Mouse (Mus musculus): ENCODE results near the gene AC124502.3. TPM values are rescaled to one million over a fixed set of nuclear protein-coding genes. Genes with fewer than 3 reads are reported as not detected.
"Not testable (repeated sequence)": the region's sequence is repeated elsewhere in the genome, so short reads cannot be mapped to it uniquely, and the experiment has no call there.

Gene AC124502.3
- 4.0 and 4.4 TPM in 2 replicates for polyA plus RNA-seq (2016; fragmentation: Nextera tagmentation; extraction: Ambion mirVana)

DNA sequence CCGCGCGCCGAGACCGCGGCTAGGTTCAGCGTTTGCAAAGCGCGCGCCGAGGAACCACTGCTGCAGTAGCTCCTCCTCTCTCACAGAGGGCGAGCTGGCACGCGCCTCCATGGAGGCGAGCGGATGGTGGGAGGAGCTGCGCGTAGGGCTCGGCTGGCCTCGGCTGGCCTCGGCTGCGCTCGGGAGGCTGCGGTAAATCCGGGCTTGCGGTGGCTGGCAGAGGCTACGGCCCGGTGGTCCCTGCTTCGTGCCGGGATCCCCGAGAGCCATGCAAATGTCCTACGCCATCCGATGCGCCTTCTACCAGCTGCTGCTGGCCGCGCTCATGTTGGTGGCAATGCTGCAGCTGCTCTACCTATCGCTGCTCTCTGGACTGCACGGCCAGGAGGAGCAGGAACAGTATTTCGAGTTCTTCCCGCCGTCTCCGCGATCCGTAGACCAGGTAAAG lies at the start of gene AC124502.3, which contains the start of gene B4gat1:
Gene AC124502.3, plus strand, starts transcription at position 183 of the 448 bp plus-strand sequence.
Gene B4gat1, plus strand, starts transcription at position 118 of the 448 bp plus-strand sequence.
- Histone ChIP-seq H3K4me1 (peaks cover 38% of the 10 kb centered on the region), H3K27me3 (peaks cover 7% of the 10 kb centered on the region; the same call in 1 of the 2 replicates), H3K27ac (replicated peaks) (peak within 1 kb of the TSS; percentile 85), H3K36me3 (peaks cover 11% of the 10 kb centered on the region; the same call in 1 of the 2 replicates), H3K9me3 (no peaks in the 10 kb centered on the region), H3K4me2 (replicated peaks) (peak within 1 kb of the TSS; percentile 100), H3K4me3 (peak within 1 kb of the TSS; percentile 85), H3K9ac (replicated peaks) (peak within 1 kb of the TSS; percentile 88)
- peak; percentile 89 for ATAC-seq (ENCODE audit: low FRiP score, low read depth)
- WGBS = under 1% methylated on average over 43 of the region's 44 CpGs

- 2% methylated on average over 13 of the region's 13 CpGs for WGBS
- Histone ChIP-seq H3K4me2 (replicated peaks) (peak overlapping the region; percentile 57), H3K36me3 (no peaks in the 10 kb centered on the region), H3K4me1 (peaks cover 16% of the 10 kb centered on the region; the same call in 1 of the 2 replicates), H3K9me3 (no peaks in the 10 kb centered on the region), H3K27ac (replicated peaks) (no peak overlapping the region), H3K9ac (replicated peaks) (no peak overlapping the region), H3K27me3 (peaks cover 100% of the 10 kb centered on the region), H3K4me3 (peak overlapping the region; percentile 46)
- no peak for ATAC-seq (ENCODE audit: low FRiP score, low read depth)
Measured at GRCm38 (mm10) chr19:4989013-4989412, 49.7 kb upstream of the AC124502.3 start.

DNA sequence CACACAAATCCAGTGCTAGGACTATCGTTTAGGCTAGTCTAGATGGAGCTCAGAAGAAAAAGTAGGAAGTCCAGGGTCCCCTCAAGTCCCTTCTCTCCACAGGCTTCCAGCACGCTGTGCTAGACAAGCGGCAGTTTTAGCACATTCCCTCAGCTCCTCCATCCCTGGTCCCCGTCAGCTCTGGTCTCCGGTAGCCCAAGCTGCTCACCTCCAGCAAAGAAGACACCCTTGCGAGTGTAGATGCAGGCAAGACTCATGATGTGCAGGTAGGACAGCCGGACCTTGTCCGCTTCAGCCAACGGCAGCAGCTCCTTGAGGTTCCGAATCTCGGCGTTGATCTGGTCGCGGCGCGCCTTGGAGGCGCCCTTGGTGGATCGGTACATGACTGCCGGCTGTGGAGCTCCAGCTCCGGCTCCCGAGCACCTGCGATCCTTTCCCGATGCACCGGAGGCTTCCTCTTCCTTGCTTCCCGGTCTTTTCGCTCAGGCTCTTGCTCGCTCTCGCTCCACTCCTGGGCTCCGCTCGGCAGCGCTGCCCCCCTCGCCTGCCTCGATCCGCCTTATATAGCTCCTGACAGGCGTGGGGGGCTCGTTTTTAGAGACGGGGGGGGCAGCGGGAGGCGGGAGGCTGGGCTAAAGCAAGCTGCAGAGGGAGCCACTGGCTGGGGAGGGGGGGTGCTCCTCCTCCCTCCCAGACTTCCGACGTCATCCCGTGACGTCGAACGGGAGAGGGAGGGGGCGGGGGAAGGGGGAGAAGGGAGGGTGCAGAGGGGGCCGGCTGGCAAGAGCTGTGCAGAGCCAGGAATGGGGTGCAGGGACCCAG lies 49.0 kb upstream of the AC124502.3 start:
- peak overlapping the region; percentile 46 for H3K4me3 ChIP-seq
- H3K9ac ChIP-seq (replicated peaks) = peak overlapping the region; percentile 51
- no peak overlapping the region for H3K27ac ChIP-seq (replicated peaks)
- 15% methylated on average over 47 of the region's 47 CpGs for WGBS
- peaks cover 98% of the 10 kb centered on the region for H3K27me3 ChIP-seq
- peak overlapping the region; percentile 57 for H3K4me2 ChIP-seq (replicated peaks)
- no peaks in the 10 kb centered on the region for H3K9me3 ChIP-seq
- H3K36me3 ChIP-seq = no peaks in the 10 kb centered on the region
- peaks cover 16% of the 10 kb centered on the region; the same call in 1 of the 2 replicates for H3K4me1 ChIP-seq
- no peak for ATAC-seq (ENCODE audit: low FRiP score, low read depth)

DNA sequence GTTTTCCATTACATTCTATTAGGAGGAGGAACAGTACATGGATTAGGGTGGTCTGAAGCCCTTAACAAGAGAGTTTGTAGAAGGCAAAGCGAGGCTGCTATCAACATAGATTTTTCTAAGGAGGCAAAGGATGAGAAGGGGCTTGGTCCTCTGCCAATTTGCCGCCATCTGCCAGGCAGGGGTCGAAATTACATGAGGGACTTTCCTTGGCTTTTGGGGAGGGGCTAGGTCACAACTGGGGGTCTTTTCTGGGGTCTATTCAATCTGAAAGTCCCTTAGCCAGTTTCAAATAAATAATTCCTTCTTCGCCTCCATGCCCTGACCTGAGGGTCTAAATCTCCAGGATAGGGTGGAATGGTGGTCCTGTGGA lies 48.5 kb upstream of the AC124502.3 start, which contains the start of gene Npas4:
Gene Npas4, minus strand, starts transcription at position 61 of the 370 bp plus-strand sequence.
- Histone ChIP-seq H3K9me3 (no peaks in the 10 kb centered on the region), H3K9ac (replicated peaks) (peak within 1 kb of the TSS; percentile 51), H3K27me3 (peaks cover 98% of the 10 kb centered on the region), H3K27ac (replicated peaks) (no peak within 1 kb of the TSS), H3K36me3 (no peaks in the 10 kb centered on the region), H3K4me2 (replicated peaks) (peak within 1 kb of the TSS; percentile 57), H3K4me1 (peaks cover 16% of the 10 kb centered on the region; the same call in 1 of the 2 replicates), H3K4me3 (peak within 1 kb of the TSS; percentile 46)
- 0 out of 2 replicates have a peak, but pooled peaks have one; percentile 38 for ATAC-seq (ENCODE audit: low FRiP score, low read depth)
- WGBS = 16% methylated on average over 4 of the region's 4 CpGs

GRCm38 (mm10) chr19:4990716-4991115 lies 48.0 kb upstream of the AC124502.3 start:
- peaks cover 93% of the 10 kb centered on the region for H3K27me3 ChIP-seq
- H3K9ac ChIP-seq (replicated peaks) = no peak overlapping the region
- H3K36me3 ChIP-seq = no peaks in the 10 kb centered on the region
- 0 out of 2 replicates have a peak, but pooled peaks have one; percentile 41 for ATAC-seq (ENCODE audit: low FRiP score, low read depth)
- H3K4me1 ChIP-seq = peaks cover 16% of the 10 kb centered on the region; the same call in 1 of the 2 replicates
- under 1% methylated on average over 22 of the region's 22 CpGs for WGBS
- H3K4me3 ChIP-seq = peak overlapping the region; percentile 46
- no peak overlapping the region for H3K27ac ChIP-seq (replicated peaks)
- H3K4me2 ChIP-seq (replicated peaks) = peak overlapping the region; percentile 57
- H3K9me3 ChIP-seq = no peaks in the 10 kb centered on the region

DNA sequence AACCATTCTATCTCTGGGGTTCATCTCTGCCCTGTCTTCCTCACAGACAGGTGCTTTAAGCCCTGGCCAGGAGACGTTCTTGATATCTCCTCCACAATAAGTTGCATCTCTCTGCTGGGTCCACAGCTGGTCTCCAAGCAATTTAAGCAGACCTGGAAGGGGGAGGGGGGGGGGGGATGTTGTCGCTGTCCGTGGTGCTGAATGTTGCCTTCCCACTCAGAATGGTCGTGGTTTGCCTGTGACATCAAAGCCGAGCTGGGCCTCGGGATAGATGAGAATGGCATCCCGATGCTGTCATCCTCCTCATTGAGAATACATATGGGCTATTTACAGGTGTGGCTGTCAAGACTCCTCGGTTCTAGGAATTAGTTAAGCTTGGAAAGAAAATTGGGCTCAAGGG lies 46.3 kb upstream of the AC124502.3 start:
- WGBS = 16% methylated on average over 8 of the region's 8 CpGs
- H3K27me3 ChIP-seq = peaks cover 87% of the 10 kb centered on the region
- H3K36me3 ChIP-seq = no peaks in the 10 kb centered on the region

DNA sequence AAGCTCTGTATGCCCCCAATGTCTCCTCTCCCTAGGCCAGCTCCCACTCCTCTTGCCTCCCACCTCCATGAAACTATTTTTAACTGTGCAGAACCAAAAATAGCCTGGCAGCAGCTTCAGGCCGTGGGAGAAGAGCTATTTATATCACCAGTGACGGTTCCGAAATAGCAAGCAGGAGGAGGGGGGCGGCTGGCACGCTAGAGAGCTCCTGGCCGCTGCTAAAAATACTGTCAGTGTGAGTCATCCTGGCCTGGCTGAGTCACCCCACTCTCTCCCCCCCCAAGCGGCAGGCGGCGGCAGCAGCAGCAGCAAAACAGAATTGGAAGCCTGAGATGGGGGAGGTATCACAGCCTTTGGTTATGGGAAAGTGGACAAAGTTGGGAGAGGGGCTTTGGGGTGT lies 45.8 kb upstream of the AC124502.3 start:
- Histone ChIP-seq H3K36me3 (no peaks in the 10 kb centered on the region), H3K9ac (replicated peaks) (no peak overlapping the region), H3K4me3 (no peak overlapping the region), H3K9me3 (no peaks in the 10 kb centered on the region), H3K27me3 (peaks cover 87% of the 10 kb centered on the region), H3K27ac (replicated peaks) (no peak overlapping the region), H3K4me1 (peaks cover 21% of the 10 kb centered on the region), H3K4me2 (replicated peaks) (no peak overlapping the region)
- WGBS = 9% methylated on average over 9 of the region's 9 CpGs
- ATAC-seq (ENCODE audit: low FRiP score, low read depth) = no peak

More for the DNA sequence above, 46.3 kb upstream of the AC124502.3 start:
- no peak overlapping the region for H3K9ac ChIP-seq (replicated peaks)
- no peak for ATAC-seq (ENCODE audit: low FRiP score, low read depth)
- H3K4me3 ChIP-seq = no peak overlapping the region
- no peak overlapping the region for H3K27ac ChIP-seq (replicated peaks)
- H3K9me3 ChIP-seq = no peaks in the 10 kb centered on the region
- H3K4me1 ChIP-seq = peaks cover 16% of the 10 kb centered on the region; the same call in 1 of the 2 replicates
- no peak overlapping the region for H3K4me2 ChIP-seq (replicated peaks)

DNA sequence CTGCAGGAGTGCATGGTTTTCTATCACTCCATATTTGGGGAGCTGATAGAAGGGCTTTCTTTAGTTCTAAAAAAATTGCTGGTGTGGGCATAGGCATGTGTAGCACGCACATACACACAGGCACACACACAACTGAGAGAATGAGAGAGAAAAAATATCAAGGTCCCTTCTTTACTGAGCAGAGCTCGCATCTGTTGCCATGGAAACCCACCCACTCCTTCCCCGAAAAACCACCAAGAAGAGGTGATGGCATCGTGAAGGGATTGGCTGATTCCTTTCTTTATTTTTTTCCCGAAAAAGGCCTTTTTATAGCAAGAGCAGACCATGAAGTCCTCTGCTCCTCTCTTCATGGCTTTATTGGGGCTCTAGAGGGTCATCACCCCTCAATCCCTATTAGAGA lies 44.6 kb upstream of the AC124502.3 start:
- Histone ChIP-seq H3K4me1 (peaks cover 21% of the 10 kb centered on the region), H3K27me3 (peaks cover 77% of the 10 kb centered on the region), H3K4me2 (replicated peaks) (no peak overlapping the region), H3K36me3 (no peaks in the 10 kb centered on the region), H3K9me3 (no peaks in the 10 kb centered on the region), H3K4me3 (no peak overlapping the region), H3K9ac (replicated peaks) (no peak overlapping the region), H3K27ac (replicated peaks) (no peak overlapping the region)
- WGBS = 54% methylated on average over 5 of the region's 5 CpGs
- no peak for ATAC-seq (ENCODE audit: low FRiP score, low read depth)

DNA sequence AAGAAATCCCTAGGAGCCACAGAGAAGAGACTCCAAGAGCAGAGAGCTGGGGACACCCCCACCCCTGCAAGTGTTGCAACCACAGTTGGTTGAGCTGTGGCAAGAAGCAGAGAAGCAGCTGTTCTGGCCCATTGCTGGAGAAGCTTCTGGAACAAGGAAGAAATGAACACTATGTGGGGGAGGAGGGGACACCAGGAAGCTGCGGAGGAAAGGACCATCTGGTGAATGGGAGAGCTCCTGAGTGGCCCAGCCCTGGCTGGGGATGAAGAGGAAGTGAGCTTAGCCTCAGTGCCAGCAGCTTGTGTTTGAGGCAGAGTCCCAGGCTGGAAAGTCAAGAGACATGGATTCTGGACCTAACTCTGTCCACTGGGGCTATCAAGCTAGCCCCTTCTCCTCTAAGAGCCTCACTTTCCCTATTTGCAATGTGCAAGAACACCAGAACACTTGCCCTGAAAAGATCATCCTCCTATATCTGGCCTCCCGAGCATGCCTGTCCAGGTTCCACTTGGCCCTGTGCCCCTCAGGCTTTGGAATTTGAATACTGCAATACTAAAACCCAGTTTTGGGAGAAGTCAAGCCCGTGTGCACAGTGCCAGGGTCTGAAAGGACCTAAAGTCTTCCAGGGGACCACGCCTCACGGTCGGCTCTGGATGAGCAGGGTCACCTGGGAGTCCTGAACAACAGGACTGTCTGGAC lies 39.1 kb upstream of the AC124502.3 start:
- no peaks in the 10 kb centered on the region for H3K36me3 ChIP-seq
- no peak overlapping the region for H3K27ac ChIP-seq (replicated peaks)
- no peak overlapping the region for H3K4me3 ChIP-seq
- WGBS = 79% methylated on average over 6 of the region's 6 CpGs
- peaks cover 46% of the 10 kb centered on the region for H3K27me3 ChIP-seq
- peaks cover 15% of the 10 kb centered on the region for H3K4me1 ChIP-seq
- no peak overlapping the region for H3K9ac ChIP-seq (replicated peaks)
- H3K9me3 ChIP-seq = no peaks in the 10 kb centered on the region
- no peak for ATAC-seq (ENCODE audit: low FRiP score, low read depth)
- H3K4me2 ChIP-seq (replicated peaks) = no peak overlapping the region

DNA sequence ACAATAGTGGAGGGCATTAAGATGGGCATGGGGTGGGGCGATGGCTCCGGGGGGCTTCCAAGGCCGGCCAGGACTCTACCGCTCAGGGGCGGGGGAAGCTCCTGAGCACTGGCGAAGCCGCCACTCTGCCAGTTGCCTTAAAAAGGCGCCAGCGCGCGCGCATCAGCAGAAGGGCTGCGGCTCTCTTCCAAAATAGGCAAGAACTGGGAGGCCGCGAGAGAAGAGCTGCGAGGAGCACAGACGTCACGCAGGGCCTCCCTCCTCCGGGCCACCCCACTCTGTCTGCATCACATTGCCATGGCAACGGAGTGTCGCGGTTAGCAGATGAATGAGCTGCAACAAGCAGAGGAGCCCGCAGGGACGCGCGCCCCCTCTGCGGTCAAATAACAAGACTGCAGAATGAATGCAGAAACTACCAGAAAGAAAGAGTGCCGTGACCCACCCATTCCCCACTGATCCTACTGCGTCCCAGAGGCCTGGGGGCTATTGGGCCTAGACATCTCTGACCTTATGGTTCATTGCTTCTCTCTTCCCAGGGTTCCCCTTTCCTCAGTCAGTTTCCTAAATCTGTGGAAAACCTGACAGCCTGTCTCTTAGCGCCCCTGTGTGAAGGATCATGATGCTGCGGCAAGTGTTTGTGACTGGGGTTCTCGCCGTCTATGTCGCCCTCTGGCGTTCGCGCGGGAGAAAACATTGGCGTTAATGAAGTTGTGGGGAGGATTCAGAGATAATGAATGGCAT lies 36.9 kb upstream of the AC124502.3 start:
- H3K4me2 ChIP-seq (replicated peaks) = peak overlapping the region; percentile 70
- ATAC-seq (ENCODE audit: low FRiP score, low read depth) = peak; percentile 98
- no peaks in the 10 kb centered on the region for H3K36me3 ChIP-seq
- peaks cover 38% of the 10 kb centered on the region for H3K27me3 ChIP-seq
- peaks cover 8% of the 10 kb centered on the region; the same call in 1 of the 2 replicates for H3K9me3 ChIP-seq
- peak overlapping the region; percentile 85 for H3K27ac ChIP-seq (replicated peaks)
- under 1% methylated on average over 39 of the region's 39 CpGs for WGBS
- peak overlapping the region; percentile 49 for H3K9ac ChIP-seq (replicated peaks)
- peaks cover 15% of the 10 kb centered on the region for H3K4me1 ChIP-seq
- H3K4me3 ChIP-seq = peak overlapping the region; percentile 38

- ATAC-seq (ENCODE audit: low FRiP score, low read depth); H3K36me3 ChIP-seq; H3K9me3 ChIP-seq; H3K4me3 ChIP-seq; H3K27ac ChIP-seq (replicated peaks); H3K9ac ChIP-seq (replicated peaks); H3K4me2 ChIP-seq (replicated peaks): not testable (repeated sequence)
- Histone ChIP-seq H3K27me3 (peaks cover 27% of the 10 kb centered on the region), H3K4me1 (peaks cover 11% of the 10 kb centered on the region)
- whole genome bisulfite sequencing = 61% methylated on average over 2 of the region's 2 CpGs
Measured at GRCm38 (mm10) chr19:5003644-5004043, 35.0 kb upstream of the AC124502.3 start.

Data from midbrain, embryonic 12.5 days (tissue).